Mouse (Mus musculus) forebrain, embryonic 15.5 days (tissue): Measurements from ENCODE around the gene Rfng. TPM values are rescaled to one million over a fixed set of nuclear protein-coding genes. Genes with fewer than 3 reads are reported as not detected.
A peak's percentile ranks its signal among the peaks of the same experiment; 100 is the strongest.

Source experiments
- ATAC-seq: fragments of 200-750 bp; cut with Nextera tagmentation; replicated peaks from 2 replicates; pipeline ENCODE4 v1.8.0; 2017; ENCODE audit warnings: mild to moderate bottlenecking, moderate TSS enrichment, moderate library complexity
- H3K27ac ChIP-seq: fragments of 300-500 bp; sonication (generic); replicated peaks from 2 replicates; pipeline ENCODE4 v1.5.1; 2015; ENCODE audit warnings: mild to moderate bottlenecking, inconsistent platforms
- H3K27me3 ChIP-seq: fragments of 300-500 bp; sonication (generic); 2 replicates; pipeline ENCODE4 v1.6.1; 2015; ENCODE audit warnings: inconsistent platforms
- H3K36me3 ChIP-seq: fragments of 300-500 bp; sonication (generic); 2 replicates; pipeline ENCODE4 v1.6.1; 2015; ENCODE audit warnings: mild to moderate bottlenecking, inconsistent platforms
- H3K4me1 ChIP-seq: fragments of 300-500 bp; sonication (generic); 2 replicates; pipeline ENCODE4 v1.6.1; 2015; ENCODE audit warnings: inconsistent platforms
- H3K4me2 ChIP-seq: fragments of 300-500 bp; sonication (generic); replicated peaks from 2 replicates; pipeline ENCODE4 v1.6.1; 2015; ENCODE audit warnings: mild to moderate bottlenecking, inconsistent platforms
- H3K4me3 ChIP-seq: fragments of 300-500 bp; sonication (generic); 2 replicates; pipeline ENCODE4 v1.5.1; 2015; ENCODE audit warnings: mild to moderate bottlenecking, inconsistent platforms
- H3K9ac ChIP-seq: fragments of 300-500 bp; sonication (generic); replicated peaks from 2 replicates; pipeline ENCODE4 v1.6.1; 2015; ENCODE audit warnings: mild to moderate bottlenecking, inconsistent platforms
- H3K9me3 ChIP-seq: fragments of 300-500 bp; sonication (generic); 2 replicates; pipeline ENCODE4 v1.6.1; 2016; ENCODE audit warnings: inconsistent platforms
- WGBS: fragments of 180-500 bp; shearing (Covaris S2); methylation state at CpG from one replicate; pipeline ENCODE4 v1.1.7; 2015; ENCODE audit warnings: mixed read lengths; 5-methylcytosine and 5-hydroxymethylcytosine counted together
- polyA plus RNA-seq: library from polyadenylated mRNA; unstranded; fragments of >200 nt; fragmentation: Nextera tagmentation; extraction: Ambion mirVana; gene quantifications from 2 replicates; pipeline ENCODE4 v1.2.1, GENCODE M21; 2015

Gene Rfng
- polyA plus RNA-seq, 1 experiment from 2014 or later: 88.5 TPM

GRCm38 (mm10) chr11:120823551-120823947, 39.5 kb upstream of the Rfng start:
- Histone ChIP-seq H3K4me2 (peak overlapping the region; percentile 94), H3K4me3 (peak overlapping the region; percentile 79), H3K36me3 (peaks cover 32% of the 10 kb centered on the region), H3K27ac (peak overlapping the region; percentile 99), H3K4me1 (peaks cover 42% of the 10 kb centered on the region), H3K9me3 (no peaks in the 10 kb centered on the region), H3K9ac (peak overlapping the region; percentile 83), H3K27me3 (no peaks in the 10 kb centered on the region)
- WGBS: under 1% methylated on average over 40 of the region's 40 CpGs
- ATAC-seq: peak; percentile 24

- H3K36me3 ChIP-seq: peaks cover 38% of the 10 kb centered on the region
- WGBS: under 1% methylated on average over 14 of the region's 14 CpGs
- peak overlapping the region; percentile 79 for H3K4me3 ChIP-seq
- peaks cover 42% of the 10 kb centered on the region for H3K4me1 ChIP-seq
- H3K27ac ChIP-seq: peak overlapping the region; percentile 99
- peak overlapping the region; percentile 94 for H3K4me2 ChIP-seq
- H3K27me3 ChIP-seq: no peaks in the 10 kb centered on the region
- no peak for ATAC-seq
- H3K9me3 ChIP-seq: no peaks in the 10 kb centered on the region
- H3K9ac ChIP-seq: peak overlapping the region; percentile 83
These were observed 39.0 kb upstream of the Rfng start for GRCm38 (mm10) chr11:120822831-120823550.

GRCm38 (mm10) chr11:120822321-120822720, 38.3 kb upstream of the Rfng start:
- Histone ChIP-seq H3K4me2 (peak overlapping the region; percentile 94), H3K27me3 (no peaks in the 10 kb centered on the region), H3K4me1 (peaks cover 42% of the 10 kb centered on the region), H3K4me3 (peak overlapping the region; percentile 79), H3K36me3 (peaks cover 45% of the 10 kb centered on the region), H3K9me3 (no peaks in the 10 kb centered on the region), H3K27ac (no peak overlapping the region), H3K9ac (peak overlapping the region; percentile 83)
- ATAC-seq: no peak
- WGBS: 53% methylated on average over 4 of the region's 4 CpGs

DNA sequence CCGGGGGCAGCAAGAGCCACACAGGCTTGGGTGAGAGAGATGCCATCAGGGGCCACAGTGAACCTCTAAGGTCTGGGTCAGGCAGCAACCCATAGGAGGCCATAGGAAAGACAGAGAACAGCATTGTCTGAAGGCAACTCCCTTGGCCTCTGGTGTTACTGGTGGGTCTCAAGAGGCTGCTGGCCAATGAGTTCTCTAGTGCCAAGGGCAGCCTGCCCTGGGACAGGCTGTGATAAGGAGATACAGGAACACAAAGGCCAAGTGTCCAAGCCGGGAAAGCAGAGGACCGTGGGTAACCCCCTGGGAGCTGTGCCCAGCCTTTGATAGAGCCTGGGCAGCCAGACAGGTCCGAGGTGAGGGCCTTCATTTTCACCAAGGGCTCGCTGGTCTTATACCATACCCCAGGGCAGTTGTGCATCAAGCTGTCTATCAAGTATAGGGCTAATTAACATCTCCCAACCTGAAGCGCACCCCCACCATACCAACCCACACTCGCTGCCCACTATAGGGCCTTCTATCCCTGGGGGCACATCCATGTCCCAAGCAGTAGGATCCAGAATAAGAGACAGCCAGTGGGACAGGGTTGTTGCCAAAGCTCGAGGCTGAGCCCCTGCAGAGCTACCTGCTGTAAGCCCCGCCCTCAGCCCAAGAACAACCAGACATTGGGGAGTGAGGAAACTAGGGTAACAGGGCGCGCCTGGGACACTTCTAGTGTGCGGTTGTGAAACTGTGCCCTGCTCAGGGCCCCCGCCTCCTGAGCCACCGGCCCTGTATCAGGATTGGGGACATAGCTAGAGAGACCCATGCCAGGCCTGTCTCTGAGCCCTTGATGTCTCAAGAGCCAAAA, 37.3 kb upstream of the Rfng start:
- 73% methylated on average over 14 of the region's 14 CpGs for WGBS
- H3K9ac ChIP-seq: peak overlapping the region; percentile 11; the same call in 1 of the 2 replicates
- peak overlapping the region; percentile 79 for H3K4me3 ChIP-seq
- no peak for ATAC-seq
- H3K4me1 ChIP-seq: peaks cover 42% of the 10 kb centered on the region
- H3K9me3 ChIP-seq: no peaks in the 10 kb centered on the region
- H3K4me2 ChIP-seq: peak overlapping the region; percentile 94
- H3K27ac ChIP-seq: 0 out of 2 replicates have a peak overlapping the region, but pooled peaks have one; percentile 34
- H3K27me3 ChIP-seq: no peaks in the 10 kb centered on the region
- peaks cover 55% of the 10 kb centered on the region for H3K36me3 ChIP-seq

GRCm38 (mm10) chr11:120820546-120820945, 36.5 kb upstream of the Rfng start:
- 0 out of 2 replicates have a peak overlapping the region, but pooled peaks have one; percentile 34 for H3K27ac ChIP-seq
- no peak overlapping the region for H3K9ac ChIP-seq
- H3K36me3 ChIP-seq: peaks cover 63% of the 10 kb centered on the region
- H3K4me1 ChIP-seq: peaks cover 35% of the 10 kb centered on the region
- no peak overlapping the region for H3K4me3 ChIP-seq
- 86% methylated on average over 14 of the region's 14 CpGs for WGBS
- no peak for ATAC-seq
- no peaks in the 10 kb centered on the region for H3K27me3 ChIP-seq
- H3K4me2 ChIP-seq: peak overlapping the region; percentile 94
- H3K9me3 ChIP-seq: no peaks in the 10 kb centered on the region

DNA sequence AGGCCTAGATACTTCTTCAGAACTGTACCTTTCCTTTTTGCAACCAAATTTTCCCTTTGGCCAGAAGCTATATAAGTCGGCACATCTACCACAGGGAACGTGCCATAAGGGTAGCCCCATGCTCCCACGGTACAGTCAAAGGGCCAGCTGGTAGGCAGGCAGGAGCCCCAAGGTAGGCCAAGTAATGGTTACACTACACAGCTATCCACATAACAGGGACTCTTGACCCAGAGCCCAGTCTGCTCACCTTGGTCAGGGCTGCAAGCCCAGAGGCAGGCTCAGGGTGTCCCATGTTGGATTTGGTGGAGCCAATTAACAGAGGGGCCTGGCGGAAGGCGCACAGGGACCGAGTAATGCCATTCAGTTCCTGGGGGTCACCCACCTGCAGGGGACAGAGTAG, 35.5 kb upstream of the Rfng start:
- no peak overlapping the region for H3K4me3 ChIP-seq
- peaks cover 72% of the 10 kb centered on the region for H3K36me3 ChIP-seq
- peaks cover 28% of the 10 kb centered on the region for H3K4me1 ChIP-seq
- no peak overlapping the region for H3K27ac ChIP-seq
- 90% methylated on average over 6 of the region's 6 CpGs for WGBS
- no peaks in the 10 kb centered on the region for H3K9me3 ChIP-seq
- no peak for ATAC-seq
- no peak overlapping the region for H3K4me2 ChIP-seq
- H3K27me3 ChIP-seq: no peaks in the 10 kb centered on the region
- no peak overlapping the region for H3K9ac ChIP-seq

GRCm38 (mm10) chr11:120818251-120818650, 34.2 kb upstream of the Rfng start:
- H3K9me3 ChIP-seq: no peaks in the 10 kb centered on the region
- no peak for ATAC-seq
- peaks cover 26% of the 10 kb centered on the region for H3K4me1 ChIP-seq
- no peaks in the 10 kb centered on the region for H3K27me3 ChIP-seq
- H3K36me3 ChIP-seq: peaks cover 85% of the 10 kb centered on the region
- H3K27ac ChIP-seq: no peak overlapping the region
- H3K9ac ChIP-seq: no peak overlapping the region
- 97% methylated on average over 13 of the region's 13 CpGs for WGBS
- no peak overlapping the region for H3K4me2 ChIP-seq
- no peak overlapping the region for H3K4me3 ChIP-seq

GRCm38 (mm10) chr11:120817358-120817757, 33.4 kb upstream of the Rfng start:
- Histone ChIP-seq H3K36me3 (peaks cover 94% of the 10 kb centered on the region), H3K9me3 (no peaks in the 10 kb centered on the region), H3K4me2 (no peak overlapping the region), H3K4me3 (no peak overlapping the region), H3K9ac (no peak overlapping the region), H3K27me3 (no peaks in the 10 kb centered on the region), H3K27ac (no peak overlapping the region), H3K4me1 (peaks cover 17% of the 10 kb centered on the region)
- ATAC-seq: no peak
- 94% methylated on average over 6 of the region's 6 CpGs for WGBS

DNA sequence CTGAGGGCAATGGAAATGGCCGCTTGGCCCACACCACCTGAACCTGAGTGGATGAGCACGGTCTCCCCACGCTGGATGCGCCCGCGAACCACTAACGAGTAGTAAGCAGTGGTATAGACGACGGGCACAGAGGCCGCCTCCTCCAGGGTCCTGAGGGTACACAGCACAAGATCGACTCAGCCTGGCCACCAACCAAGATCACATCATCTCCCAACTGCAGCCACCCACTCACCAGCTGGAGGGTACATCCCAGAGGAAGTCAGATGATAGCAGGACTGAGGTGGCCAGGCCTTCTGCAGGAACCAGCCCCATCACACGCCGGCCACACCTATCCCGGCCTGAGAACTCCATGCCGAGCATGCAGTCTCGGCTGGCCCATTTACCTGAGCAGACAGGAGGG, 28.1 kb upstream of the Rfng start:
- Histone ChIP-seq H3K4me2 (no peak overlapping the region), H3K4me3 (no peak overlapping the region), H3K27me3 (no peaks in the 10 kb centered on the region), H3K9me3 (no peaks in the 10 kb centered on the region), H3K27ac (no peak overlapping the region), H3K9ac (no peak overlapping the region), H3K4me1 (no peaks in the 10 kb centered on the region), H3K36me3 (peaks cover 100% of the 10 kb centered on the region)
- ATAC-seq: no peak
- WGBS: 91% methylated on average over 16 of the region's 16 CpGs

GRCm38 (mm10) chr11:120808010-120808409, 24.0 kb upstream of the Rfng start:
- no peak overlapping the region for H3K4me3 ChIP-seq
- no peak for ATAC-seq
- H3K4me1 ChIP-seq: no peaks in the 10 kb centered on the region
- H3K9me3 ChIP-seq: no peaks in the 10 kb centered on the region
- H3K36me3 ChIP-seq: peaks cover 83% of the 10 kb centered on the region
- H3K27ac ChIP-seq: no peak overlapping the region
- H3K9ac ChIP-seq: no peak overlapping the region
- WGBS: 91% methylated on average over 12 of the region's 12 CpGs
- no peak overlapping the region for H3K4me2 ChIP-seq
- no peaks in the 10 kb centered on the region for H3K27me3 ChIP-seq

GRCm38 (mm10) chr11:120805375-120806298, 21.6 kb upstream of the Rfng start:
- no peak overlapping the region for H3K4me3 ChIP-seq
- no peaks in the 10 kb centered on the region for H3K4me1 ChIP-seq
- no peak overlapping the region for H3K4me2 ChIP-seq
- 87% methylated on average over 7 of the region's 7 CpGs for WGBS
- ATAC-seq: no peak
- peaks cover 59% of the 10 kb centered on the region for H3K36me3 ChIP-seq
- no peaks in the 10 kb centered on the region for H3K9me3 ChIP-seq
- no peak overlapping the region for H3K27ac ChIP-seq
- H3K27me3 ChIP-seq: no peaks in the 10 kb centered on the region
- H3K9ac ChIP-seq: no peak overlapping the region
